Mouse (Mus musculus): ENCODE measurements around the gene Snapc1. TPM values are rescaled to one million over a fixed set of nuclear protein-coding genes. Genes with fewer than 3 reads are reported as not detected.
A peak's percentile ranks its signal among the peaks of the same experiment; 100 is the strongest.

Gene Snapc1
- total RNA-seq, 1 experiment from 2014 or later, result 24.1 TPM

- DNase-seq, result no peak
These were observed 32.6 kb downstream of the Snapc1 start for GRCm38 (mm10) chr12:73996906-73997296.

GRCm38 (mm10) chr12:73997297-73998127, 33.2 kb downstream of the Snapc1 start, which contains the start of gene Syt16:
Syt16 (plus strand) TSS chr12:73997661.
- no peak for DNase-seq

GRCm38 (mm10) chr12:73998128-73998456, 33.8 kb downstream of the Snapc1 start:
- no peak for DNase-seq

GRCm38 (mm10) chr12:74002449-74002848, 38.2 kb downstream of the Snapc1 start:
- DNase-seq, result no peak

GRCm38 (mm10) chr12:74009448-74009911, 45.2 kb downstream of the Snapc1 start:
- DNase-seq, result no peak

GRCm38 (mm10) chr12:74013739-74014138, 49.5 kb downstream of the Snapc1 start:
- peak; percentile 85 for DNase-seq

- peak; percentile 50 for DNase-seq
These were observed 50.5 kb downstream of the Snapc1 start for GRCm38 (mm10) chr12:74014739-74015270.

GRCm38 (mm10) chr12:74015491-74015890, 51.2 kb downstream of the Snapc1 start:
- DNase-seq, result no peak

GRCm38 (mm10) chr12:74023260-74023659, 59.0 kb downstream of the Snapc1 start:
- DNase-seq, result no peak

GRCm38 (mm10) chr12:74024912-74025311, 60.6 kb downstream of the Snapc1 start:
- DNase-seq, result no peak

Other genes starting within 250 kb of the Snapc1 start
- 65.6 and 67.1 TPM in 2 replicates for gene Hif1a, start 63.1 kb upstream of the Snapc1 start, total RNA-seq (2021)
- 5.8 and 11.0 TPM in 2 replicates for gene Gm49321, start 26.8 kb upstream of the Snapc1 start, total RNA-seq (2021)
- gene Syt16, start 33.2 kb downstream of the Snapc1 start, total RNA-seq (2021), result 1.3 and 1.6 TPM in 2 replicates

Measured in adrenal gland, postnatal 25 days (tissue).